Mouse (Mus musculus) heart, adult 11 months (tissue): ENCODE data around the gene Il9r.
"Not testable (repeated sequence)": the region's sequence is repeated elsewhere in the genome, so short reads cannot be mapped to it uniquely, and the experiment has no call there.

Source experiments
- DNase-seq: peaks from one replicate; pipeline ENCODE4 v3.0.0; 2022

Gene Il9r

DNA sequence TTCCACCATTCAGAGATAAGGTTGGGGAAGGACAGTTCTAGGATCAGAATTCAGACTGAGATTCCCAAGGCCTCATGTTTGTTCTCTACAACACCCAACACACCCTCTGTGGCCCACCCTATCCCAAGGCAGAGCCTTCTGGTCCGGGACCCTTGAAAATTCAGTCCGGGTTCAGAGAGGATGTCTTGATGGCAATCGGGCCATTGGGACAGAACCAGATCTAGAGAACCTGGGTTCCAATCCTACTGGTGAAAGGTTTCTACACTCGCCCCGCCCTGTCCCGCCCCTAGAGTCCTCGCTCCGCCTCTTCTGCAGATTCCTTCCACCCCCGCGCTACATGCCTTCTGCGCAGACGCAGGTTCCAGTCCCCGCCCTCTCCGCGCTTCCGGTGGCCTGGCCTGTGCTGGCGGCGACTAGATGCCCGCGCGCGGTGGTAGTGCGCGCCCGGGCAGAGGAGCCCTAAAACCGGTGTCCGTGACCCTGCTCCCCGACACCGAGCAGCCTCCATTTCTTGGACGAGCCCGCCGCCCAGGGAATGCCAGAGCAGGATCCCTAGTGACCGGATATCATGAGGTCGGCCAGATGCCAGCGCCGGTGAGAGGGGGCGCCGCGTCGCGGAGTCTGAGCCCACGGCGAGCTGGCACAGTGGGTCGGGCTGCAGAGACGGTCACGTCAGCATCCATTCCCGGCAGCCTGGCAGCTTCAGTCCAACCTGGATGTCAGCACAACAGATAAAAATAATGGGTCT lies 26.2 kb upstream of the Il9r start, which contains the start of gene Mpg:
Gene Mpg, plus strand, starts transcription at position 382 of the 748 bp plus-strand sequence.
- peak; percentile 99 for DNase-seq

DNA sequence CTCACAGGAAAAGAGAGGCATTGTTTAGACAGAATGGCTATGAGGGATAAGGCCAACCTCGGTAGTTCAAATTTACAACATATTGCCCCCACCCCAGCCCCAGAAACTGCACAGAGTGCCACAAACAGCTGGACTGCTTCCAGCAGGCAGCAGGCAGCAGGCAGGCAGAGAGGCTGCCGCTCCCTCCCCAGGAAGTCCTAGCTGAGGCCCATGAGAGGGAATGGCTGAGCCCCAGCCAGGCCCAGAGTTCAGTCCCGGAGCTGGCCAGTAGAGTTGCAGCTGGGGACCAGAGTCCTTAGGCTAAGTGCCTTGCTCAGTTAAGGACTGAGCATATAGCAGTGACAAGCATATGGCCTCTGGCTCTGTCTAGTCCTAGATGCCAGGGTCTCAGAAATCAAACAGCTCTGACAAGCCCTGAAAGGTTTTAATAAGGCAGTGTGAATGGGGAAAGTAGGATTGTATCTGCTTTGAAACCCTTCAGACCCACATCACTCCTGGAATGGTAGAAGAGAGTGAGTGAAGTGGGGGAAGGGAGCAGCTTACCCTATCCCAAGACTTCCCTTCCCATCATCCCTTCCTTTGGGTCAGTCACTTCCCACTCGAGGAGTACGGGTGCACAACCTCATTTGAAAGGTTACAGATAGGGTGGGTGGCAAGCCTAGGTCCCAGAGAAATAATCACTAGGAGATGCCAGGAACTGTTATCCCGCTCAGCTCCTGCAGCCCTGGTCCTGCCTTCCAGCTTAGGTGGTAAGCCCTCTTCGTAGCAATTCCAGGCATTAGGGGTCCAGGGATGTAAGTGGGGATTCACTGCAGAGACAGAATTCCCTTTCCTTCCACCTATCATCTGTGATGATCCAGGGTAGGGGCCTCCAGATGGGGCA lies 25.4 kb upstream of the Il9r start:
- DNase-seq = peak; percentile 96

- DNase-seq = peak; percentile 99
Observed at GRCm38 (mm10) chr11:32224468-32225139, 24.5 kb upstream of the Il9r start.

- peak; percentile 93 for DNase-seq
Observed at GRCm38 (mm10) chr11:32223297-32223967, 23.4 kb upstream of the Il9r start.

GRCm38 (mm10) chr11:32222570-32223194 lies 22.6 kb upstream of the Il9r start:
- DNase-seq = peak; percentile 95

GRCm38 (mm10) chr11:32221951-32222409 lies 21.9 kb upstream of the Il9r start, which contains the start of gene Rhbdf1:
TSS of gene Rhbdf1 (minus strand) at chr11:32222300.
- peak; percentile 98 for DNase-seq

DNA sequence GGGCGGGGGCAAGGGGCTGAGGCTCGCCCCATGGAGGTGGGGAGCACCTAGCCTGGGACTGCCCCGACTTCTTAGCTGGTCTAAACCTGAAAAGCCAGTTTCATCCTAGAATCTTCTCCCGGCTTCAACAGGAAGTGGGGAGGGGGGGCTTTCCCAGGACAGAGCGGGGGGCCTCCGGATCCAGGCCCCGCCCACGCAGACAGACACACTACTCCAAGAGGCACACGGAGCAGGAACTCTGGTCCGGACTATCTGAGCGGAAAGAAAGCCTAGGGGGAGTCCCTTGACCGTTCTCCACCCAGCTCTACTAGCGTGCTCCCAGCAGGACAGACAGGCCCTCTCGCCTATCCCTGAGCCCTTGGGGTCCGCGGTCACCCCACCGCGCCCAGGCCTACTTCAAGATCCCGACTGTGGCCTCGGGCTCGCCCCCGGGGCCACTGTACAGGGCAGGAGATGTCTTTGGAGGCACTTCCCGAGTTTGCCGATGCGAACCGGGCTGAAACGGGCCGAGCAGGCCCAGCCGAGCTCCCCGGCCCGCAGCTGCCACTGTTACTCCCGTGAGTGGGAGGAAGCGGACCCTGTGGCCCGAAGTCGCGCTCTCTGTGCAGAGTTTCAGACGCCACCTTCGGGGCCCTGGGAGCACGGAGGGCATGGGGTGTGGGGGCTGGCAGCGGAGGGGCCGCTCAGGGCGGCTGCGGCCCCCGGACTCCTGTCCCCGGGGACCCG lies 21.3 kb upstream of the Il9r start:
- DNase-seq = peak; percentile 99

- DNase-seq = no peak
Observed at GRCm38 (mm10) chr11:32220607-32221224, 20.6 kb upstream of the Il9r start.

- no peak for DNase-seq
Observed at GRCm38 (mm10) chr11:32219287-32219686, 19.2 kb upstream of the Il9r start.

- peak; percentile 94 for DNase-seq
Observed at GRCm38 (mm10) chr11:32218501-32219050, 18.5 kb upstream of the Il9r start.

GRCm38 (mm10) chr11:32216851-32217250 lies 16.8 kb upstream of the Il9r start:
- peak; percentile 92 for DNase-seq

DNA sequence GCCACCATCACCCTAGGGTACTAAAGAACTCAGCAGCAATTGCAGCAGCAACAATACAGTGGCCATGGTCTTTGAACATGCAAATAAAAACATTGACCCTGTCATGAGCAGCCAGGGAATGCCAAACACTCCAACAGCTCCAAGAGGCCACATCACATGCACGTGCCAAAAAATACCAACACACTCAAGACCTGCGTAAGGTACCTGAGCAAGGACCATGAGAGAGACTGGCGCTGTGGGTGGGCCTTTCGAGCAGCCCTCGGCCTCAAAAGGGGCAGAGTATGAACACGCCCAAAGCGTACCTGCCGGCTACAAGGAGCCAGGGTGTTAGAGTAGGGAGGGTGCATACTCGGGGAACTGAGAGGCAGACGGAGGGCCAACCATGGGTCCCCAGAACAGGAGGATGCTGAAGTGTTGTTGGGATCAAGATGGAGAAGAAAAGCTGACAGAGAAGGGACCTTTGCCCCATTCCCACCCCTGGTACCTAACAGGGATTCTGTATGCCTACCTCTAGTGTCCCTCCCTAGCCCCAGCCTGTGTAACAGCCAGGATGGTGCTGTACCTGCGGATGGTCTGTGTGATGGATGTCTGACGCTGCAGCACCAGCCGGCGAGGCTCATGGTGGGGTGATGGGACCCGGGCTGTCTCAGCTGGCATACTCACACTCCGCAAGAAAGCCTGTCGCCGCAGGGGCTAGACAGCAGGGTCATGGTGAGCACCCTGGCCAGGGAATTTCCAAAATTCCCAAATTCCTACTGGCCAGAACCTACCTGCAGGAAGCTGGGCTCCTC lies 15.5 kb upstream of the Il9r start:
- DNase-seq = peak; percentile 92

- DNase-seq = no peak
Observed at GRCm38 (mm10) chr11:32210623-32211022, 10.5 kb upstream of the Il9r start.

- peak; percentile 100 for DNase-seq
Observed at GRCm38 (mm10) chr11:32205058-32205873, 5.2 kb upstream of the Il9r start, which contains the start of gene Snrnp25. TSS of gene Snrnp25 (plus strand) at chr11:32205415.

DNA sequence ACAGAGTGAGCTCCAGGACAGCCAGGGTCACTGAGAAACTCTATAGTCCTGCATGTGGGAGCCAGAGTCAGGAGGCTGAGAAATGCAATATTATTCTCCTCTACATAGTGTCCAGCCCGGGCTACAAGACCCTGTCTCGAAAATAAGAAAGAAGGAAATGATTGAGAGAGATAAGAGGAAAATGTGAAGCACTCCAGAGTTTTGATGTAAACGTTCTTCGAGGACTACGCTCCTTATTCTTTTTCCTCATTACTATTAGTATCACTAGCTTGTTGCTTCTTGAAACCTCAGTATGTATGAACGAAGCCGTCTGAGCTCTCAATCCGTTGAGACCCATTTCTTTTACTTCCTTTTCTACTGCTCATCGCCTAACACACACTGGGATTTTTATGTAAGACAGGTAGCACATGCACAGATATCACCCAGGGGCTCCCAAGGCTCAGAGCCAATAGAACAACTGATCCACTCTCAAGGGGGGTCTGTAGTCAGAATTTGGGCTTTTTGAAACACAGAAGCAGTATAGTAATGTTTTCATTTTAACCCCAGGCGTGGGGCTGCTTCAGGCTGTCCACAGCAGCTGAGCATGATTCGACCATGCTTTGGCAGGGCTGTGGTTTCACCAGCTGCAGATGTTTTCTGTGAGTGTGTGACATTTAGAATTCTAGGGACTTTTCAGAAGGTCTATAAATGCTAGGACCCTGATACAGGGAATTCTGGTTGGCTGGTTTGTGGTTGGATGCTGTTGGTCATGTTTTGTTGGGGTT lies 2.0 kb upstream of the Il9r start:
- DNase-seq = no peak

DNA sequence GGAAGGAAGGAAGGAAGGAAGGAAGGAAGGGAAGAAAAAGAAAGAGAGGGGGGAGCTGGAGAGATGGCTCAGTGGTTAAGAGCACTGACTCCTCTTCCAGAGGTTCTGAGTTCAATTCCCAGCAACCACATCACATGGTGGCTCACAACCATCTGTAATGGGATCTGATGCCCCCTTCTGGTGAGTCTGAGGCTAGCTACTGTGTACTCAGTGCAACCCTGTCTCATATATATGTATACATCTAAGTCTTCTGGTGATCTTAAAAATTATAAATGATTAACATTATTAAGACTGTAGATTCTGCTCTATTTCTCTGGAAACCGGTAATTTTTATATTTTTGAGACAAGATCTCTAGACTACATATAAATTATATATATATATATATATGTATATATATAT lies 913 bp upstream of the Il9r start:
- not testable (repeated sequence) for DNase-seq

- peak; percentile 57 for DNase-seq
Observed at GRCm38 (mm10) chr11:32199230-32199629, 849 bp downstream of the Il9r start.
